Mouse (Mus musculus) adrenal gland, postnatal 10 days (tissue): ENCODE data around the gene Rock2. TPM values are rescaled to one million over a fixed set of nuclear protein-coding genes. Genes with fewer than 3 reads are reported as not detected.

Experiments
- DNase-seq: peaks from one replicate; pipeline ENCODE4 v3.0.0; 2021; ENCODE audit warnings: mixed read lengths
- total RNA-seq, 2 experiments: library from RNA; stranded (reverse); gene quantifications; 2 replicates each; pipeline ENCODE4 v1.2.3; 2021

The Rock2 gene
- total RNA-seq, 2 experiments from 2014 or later, result 49.0 to 67.2 TPM

DNA sequence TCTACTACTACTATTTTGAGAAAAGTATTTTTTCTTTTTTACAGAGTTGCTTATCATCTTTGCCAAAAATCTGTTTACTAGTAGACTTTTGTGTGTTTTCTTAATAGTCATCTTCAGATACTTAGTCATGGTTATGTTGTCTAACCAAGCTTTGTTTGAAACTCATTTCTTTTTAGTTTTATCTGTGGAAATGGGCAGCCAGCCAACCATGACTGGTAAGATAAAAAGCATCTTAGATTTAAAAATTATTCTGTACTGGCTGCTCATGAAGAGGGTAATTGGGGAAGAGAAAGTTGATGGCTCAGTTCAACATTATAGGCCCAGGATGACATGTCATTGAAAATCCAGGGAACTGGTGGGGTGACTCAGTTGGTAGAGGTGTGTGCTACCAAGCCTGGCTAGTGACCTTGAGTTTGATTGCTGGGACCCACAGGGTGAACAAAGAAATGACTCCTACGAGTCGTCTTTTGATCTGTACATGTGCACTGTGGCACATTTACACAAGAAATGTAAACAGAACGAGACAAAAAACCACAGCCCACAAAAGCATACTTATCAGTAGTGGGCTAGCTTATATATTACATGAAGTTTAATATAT, 6.0 kb downstream of the Rock2 start:
- peak; percentile 38 for DNase-seq

DNA sequence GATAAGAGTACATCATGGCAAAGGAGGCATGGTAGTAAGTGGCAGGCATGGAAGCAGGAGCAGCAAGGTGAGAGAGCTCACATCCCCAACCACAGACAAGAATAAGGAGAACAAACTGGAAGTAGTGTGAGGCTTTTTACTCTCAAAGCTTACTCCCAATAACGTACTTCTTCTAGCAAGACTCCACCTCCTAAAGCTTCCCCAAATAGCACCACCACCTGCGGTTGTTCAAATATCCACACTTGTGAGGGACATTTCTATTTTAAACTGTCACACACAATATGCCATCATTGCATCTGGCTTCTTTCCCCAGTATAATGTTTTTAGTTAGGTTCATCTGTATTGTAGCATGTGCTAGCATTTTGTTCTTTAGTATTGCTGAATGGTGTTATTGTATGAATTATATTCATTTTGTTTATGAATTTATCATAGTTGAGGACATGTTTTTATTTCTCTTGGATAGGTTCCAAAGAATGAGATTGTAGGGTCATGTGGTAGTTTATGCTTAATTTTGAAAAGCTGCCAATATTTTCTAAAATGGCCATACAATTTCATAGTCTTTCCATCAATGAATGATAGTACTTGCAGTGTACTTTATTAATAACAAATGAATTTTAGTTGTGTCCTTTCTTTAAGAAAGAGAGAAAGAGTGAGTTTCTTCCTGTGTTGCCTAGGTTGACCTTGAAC, 9.4 kb downstream of the Rock2 start:
- DNase-seq, result no peak

GRCm38 (mm10) chr12:16907282-16907846, 12.7 kb downstream of the Rock2 start:
- peak; percentile 63 for DNase-seq

DNA sequence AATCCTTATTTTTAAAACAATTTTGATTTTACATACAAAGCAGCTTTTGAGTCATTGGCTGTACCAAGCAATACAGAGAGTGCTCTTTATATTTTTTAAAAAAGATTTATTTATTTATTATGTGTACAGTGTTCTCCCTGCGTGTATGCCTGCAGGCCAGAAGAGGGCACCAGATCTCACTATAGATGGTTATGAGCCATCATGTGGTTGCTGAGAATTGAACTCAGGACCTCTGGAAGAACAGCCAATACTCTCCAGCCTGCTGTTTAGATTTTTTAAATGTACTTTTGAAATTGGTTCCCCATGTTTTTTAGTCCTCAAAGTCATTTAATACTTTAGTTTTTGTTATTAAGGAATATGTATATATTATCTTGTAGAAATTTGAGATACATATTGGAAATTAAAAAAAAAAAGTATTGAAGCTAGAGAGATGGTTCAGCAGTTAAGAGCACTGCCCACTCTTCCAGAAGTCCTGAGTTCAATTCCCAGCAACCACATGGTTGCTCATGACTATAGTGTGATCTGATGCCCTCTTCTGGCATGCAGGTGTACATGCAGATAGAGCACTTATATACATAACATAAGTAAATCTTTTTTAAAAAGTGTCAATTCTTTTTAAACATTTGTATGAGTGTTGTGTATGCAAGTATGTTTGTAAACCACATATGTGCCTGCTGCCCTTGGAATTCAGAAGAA, 13.4 kb downstream of the Rock2 start:
- DNase-seq, result no peak

DNA sequence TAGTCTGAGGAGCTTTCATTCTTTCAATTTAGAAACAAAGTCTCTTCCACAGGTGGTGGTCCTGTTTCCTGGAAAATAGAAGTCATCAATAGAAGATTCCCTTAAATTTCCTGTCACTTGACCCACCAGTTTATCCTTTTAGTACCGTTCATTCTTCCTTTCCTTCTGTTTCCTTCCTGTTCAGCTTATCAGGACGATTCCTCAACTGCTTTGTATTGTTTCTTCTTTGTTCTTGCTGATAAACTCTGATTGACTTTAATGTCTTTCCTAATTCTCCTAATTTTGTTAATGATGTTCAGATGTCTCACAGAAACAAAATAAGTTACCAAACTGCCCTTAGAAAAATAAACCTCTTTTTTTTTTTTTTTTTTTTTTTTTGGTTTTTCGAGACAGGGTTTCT, 16.8 kb downstream of the Rock2 start:
- no peak for DNase-seq

GRCm38 (mm10) chr12:16912600-16912999, 17.9 kb downstream of the Rock2 start:
- no peak for DNase-seq

GRCm38 (mm10) chr12:16920186-16920860, 25.6 kb downstream of the Rock2 start:
- DNase-seq, result no peak

GRCm38 (mm10) chr12:16927889-16928288, 33.2 kb downstream of the Rock2 start:
- no peak for DNase-seq

DNA sequence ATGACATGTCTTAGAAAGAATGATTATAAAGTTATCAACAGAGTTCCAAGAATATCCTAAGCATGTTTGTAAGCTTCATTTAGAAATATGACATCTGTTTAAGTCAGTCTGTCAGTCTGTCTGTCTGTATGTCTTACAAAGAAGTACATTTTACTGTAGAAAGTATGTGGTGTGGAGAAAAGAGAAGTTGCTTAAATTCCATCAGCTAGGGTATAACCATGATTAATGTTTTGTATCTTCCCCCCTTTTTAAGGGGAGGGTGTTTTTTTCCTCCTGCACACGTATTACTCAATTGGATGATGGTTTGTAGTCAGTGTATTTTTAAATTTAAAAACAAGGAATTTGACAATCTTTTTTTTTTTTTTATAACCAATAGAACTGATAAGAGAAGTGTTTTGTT, 39.7 kb downstream of the Rock2 start:
- DNase-seq, result no peak

GRCm38 (mm10) chr12:16941976-16942375, 47.3 kb downstream of the Rock2 start:
- no peak for DNase-seq

- DNase-seq, result no peak
Measured at GRCm38 (mm10) chr12:16948239-16948638, 53.5 kb downstream of the Rock2 start.

DNA sequence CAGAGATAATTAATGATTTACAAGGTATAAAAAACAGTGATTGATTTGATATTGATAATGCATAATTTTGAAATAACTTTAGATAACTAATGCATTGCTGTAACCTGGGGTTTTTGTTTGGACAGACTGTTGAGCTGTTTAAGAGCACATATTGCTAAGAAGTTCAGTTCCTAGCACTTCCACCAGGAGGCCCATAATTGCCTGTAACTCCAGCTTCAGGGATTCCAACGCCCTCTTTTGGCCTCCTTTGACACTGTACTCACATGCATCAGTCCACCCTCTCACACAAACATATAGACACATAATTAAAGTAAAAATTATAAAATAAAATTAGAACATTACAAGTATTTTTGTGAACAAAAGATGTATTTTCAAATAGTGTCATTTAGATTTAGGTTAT, 64.2 kb downstream of the Rock2 start:
- peak; percentile 5 for DNase-seq

DNA sequence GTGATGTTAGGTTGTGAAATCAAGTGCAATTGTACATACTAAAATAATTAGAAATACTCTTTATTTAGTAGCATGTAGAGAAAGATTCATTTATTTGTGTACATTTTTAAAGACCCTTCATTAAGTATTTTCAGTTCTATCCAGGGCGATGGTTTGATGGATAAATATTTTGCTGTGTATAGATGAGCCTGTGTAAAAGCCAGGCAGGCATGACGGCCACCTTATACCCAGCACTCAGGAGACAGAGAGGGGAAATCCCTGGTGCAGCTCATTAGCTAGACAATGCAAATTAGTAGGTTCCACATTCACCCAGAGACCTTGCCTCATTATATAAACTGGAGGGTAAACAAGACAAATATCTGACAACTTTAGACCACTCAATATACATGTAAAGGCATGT, 68.7 kb downstream of the Rock2 start:
- no peak for DNase-seq

GRCm38 (mm10) chr12:16966811-16967210, 72.1 kb downstream of the Rock2 start:
- DNase-seq, result no peak

DNA sequence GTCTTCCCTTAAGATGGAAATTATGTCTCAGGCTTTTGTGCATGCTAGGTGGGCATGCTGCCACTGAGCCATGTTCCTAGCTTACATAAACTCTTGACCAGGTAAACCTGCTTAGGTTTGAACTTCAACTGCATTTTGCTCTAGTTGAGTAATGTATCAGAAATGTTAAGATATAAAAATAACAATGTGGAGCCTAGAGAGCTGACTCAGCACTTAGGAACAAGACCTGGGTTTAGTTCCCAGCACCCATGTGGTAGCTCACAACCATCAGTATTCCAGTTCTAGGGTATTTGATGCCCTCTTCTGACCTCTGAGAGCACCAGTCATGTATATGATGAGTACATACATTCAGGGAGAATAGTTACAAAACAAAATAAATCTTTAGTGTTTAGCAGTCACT, 82.4 kb downstream of the Rock2 start:
- no peak for DNase-seq

DNA sequence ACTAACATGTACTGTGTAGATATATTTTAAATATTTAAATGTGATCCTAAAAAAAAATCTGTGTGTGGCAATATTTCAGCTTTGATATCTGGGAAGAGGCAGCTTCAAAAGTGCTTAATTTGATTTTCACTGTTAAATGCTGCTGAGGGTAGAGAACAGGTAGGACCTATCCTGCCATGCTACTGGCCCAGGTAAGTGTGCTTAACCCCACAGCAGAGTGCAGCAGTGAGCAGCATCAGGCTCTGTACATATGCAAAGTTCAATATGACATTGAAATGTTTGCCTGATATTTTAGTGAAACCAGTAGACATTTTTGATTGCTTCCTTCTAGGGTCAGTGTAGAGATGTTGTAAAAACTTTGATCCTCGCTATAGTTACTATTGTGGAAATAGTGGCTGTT, 91.1 kb downstream of the Rock2 start:
- DNase-seq, result no peak

- no peak for DNase-seq
Measured at GRCm38 (mm10) chr12:16991376-16991775, 96.7 kb downstream of the Rock2 start.

- DNase-seq, result no peak
Measured at GRCm38 (mm10) chr12:16992355-16992754, 97.7 kb downstream of the Rock2 start.

DNA sequence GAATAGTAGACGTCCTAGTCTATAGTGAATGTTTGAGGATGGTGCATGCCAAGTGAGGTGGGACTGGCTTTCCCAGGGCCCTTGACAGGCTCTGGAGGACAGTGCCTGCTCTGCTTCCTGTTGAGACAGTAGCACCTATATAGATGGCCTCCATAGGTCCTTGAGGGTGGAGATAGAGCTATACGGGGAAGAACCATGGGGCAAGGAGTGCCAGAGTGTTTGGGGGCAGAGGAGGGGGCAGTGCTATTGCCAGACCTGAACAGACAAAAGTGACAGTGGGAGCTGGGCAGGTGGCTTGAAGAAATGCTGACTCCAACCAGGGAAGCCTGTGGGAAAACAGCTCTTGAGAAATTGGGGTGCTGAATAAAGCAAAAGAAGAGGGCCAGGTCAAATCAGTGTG, 99.6 kb downstream of the Rock2 start:
- DNase-seq, result no peak

DNA sequence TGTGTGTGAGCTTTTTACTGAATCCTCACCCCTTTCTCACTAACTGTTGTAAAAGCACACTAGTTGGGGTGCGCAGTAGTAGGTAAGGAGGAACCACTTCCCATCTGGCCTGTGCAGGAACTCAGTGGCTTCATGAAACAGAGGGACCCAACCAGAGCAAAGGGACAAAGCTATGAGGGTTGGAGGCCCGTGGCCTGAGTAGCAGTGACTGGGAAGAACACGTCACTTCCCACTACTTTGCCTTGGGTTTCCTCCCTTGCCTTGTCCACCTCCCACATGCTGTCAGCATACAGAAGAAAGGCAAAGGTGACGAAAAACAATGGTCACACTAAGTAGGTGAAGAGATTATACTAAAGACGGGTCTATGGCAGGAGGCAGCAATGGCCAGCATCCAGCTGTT, 101.6 kb downstream of the Rock2 start:
- no peak for DNase-seq

- DNase-seq, result no peak
Measured at GRCm38 (mm10) chr12:16996886-16997462, 102.3 kb downstream of the Rock2 start.

DNA sequence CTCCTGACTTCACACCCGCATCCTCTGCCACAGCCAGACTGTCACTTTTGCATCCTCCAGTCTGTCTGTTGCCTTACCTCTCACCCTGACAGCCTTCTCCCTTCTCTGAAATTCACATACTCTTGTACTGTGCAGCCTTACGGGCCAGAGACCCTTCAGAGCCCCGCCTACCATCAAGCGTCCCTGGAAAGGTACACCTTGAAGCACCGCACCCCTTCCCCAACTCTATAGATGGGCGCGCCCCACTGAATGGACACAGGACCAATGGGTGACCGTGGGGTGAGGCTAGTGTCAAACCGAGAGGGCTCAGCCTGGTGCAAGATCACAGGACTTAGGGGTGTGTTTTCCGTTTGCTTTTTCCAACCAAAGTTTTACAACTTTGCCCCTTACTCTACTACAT, 104.5 kb downstream of the Rock2 start:
- DNase-seq, result no peak
